Mouse (Mus musculus) embryonic facial prominence, embryonic 14.5 days (tissue): ENCODE results near the gene Lgsn. TPM values are rescaled to one million over a fixed set of nuclear protein-coding genes. Genes with fewer than 3 reads are reported as not detected.

Source experiments
- ATAC-seq: fragments of 200-750 bp; cut with Nextera tagmentation; 2 replicates; pipeline ENCODE4 v1.8.0; 2017; ENCODE audit warnings: low read depth, moderate number of reproducible peaks, moderate TSS enrichment
- DNase-seq: peaks from one replicate; pipeline ENCODE4 v3.0.0-alpha.2; 2015; ENCODE audit warnings: low spot score
- H3K27ac ChIP-seq: fragments of 300-500 bp; sonication (generic); replicated peaks from 2 replicates; pipeline ENCODE4 v1.5.1; 2014; ENCODE audit warnings: low read depth, mild to moderate bottlenecking, low read length, moderate library complexity
- H3K27me3 ChIP-seq: fragments of 300-500 bp; sonication (generic); replicated peaks from 2 replicates; pipeline ENCODE4 v1.6.1; 2014; ENCODE audit warnings: low read length; ENCODE audit not compliant: control insufficient read depth, insufficient read depth
- H3K36me3 ChIP-seq: fragments of 300-500 bp; sonication (generic); 2 replicates; pipeline ENCODE4 v1.6.1; 2014; ENCODE audit warnings: low read length, mixed read lengths; ENCODE audit not compliant: control insufficient read depth, insufficient read depth
- H3K4me1 ChIP-seq: fragments of 300-500 bp; sonication (generic); 2 replicates; pipeline ENCODE4 v1.6.1; 2014; ENCODE audit warnings: antibody characterized with exemption, low read length; ENCODE audit not compliant: control insufficient read depth, insufficient read depth
- H3K4me2 ChIP-seq: fragments of 300-500 bp; sonication (generic); 2 replicates; pipeline ENCODE4 v1.6.1; 2014; ENCODE audit warnings: low read depth, mild to moderate bottlenecking, low read length, moderate library complexity, mixed read lengths
- H3K4me3 ChIP-seq: fragments of 300-500 bp; sonication (generic); 2 replicates; pipeline ENCODE4 v1.5.1; 2014; ENCODE audit warnings: low read depth, mild to moderate bottlenecking, low read length
- H3K9ac ChIP-seq: fragments of 300-500 bp; sonication (generic); 2 replicates; pipeline ENCODE4 v1.6.1; 2014; ENCODE audit warnings: low read depth, mild to moderate bottlenecking, low read length, moderate library complexity, mixed read lengths
- H3K9me3 ChIP-seq: fragments of 300-500 bp; sonication (generic); 2 replicates; pipeline ENCODE4 v1.6.1; 2016; ENCODE audit warnings: low read length; ENCODE audit not compliant: control insufficient read depth
- WGBS: fragments of 180-500 bp; shearing (Covaris S2); extraction: QIAGEN DNeasy Blood & Tissue Kit; methylation state at CpG from one replicate; pipeline ENCODE4 v1.1.7; 2014; 5-methylcytosine and 5-hydroxymethylcytosine counted together
- polyA plus RNA-seq: library from polyadenylated mRNA; unstranded; fragments of >200 nt; fragmentation: Nextera tagmentation; extraction: Ambion mirVana; gene quantifications from 2 replicates; pipeline ENCODE4 v1.2.1, GENCODE M21; 2014

The Lgsn gene
- polyA plus RNA-seq, result not detected in 2 replicates

- H3K4me1 ChIP-seq, result no peaks in the 10 kb centered on the region
- no peak within 1 kb of the TSS for H3K4me3 ChIP-seq
- no peaks in the 10 kb centered on the region for H3K27me3 ChIP-seq
- H3K36me3 ChIP-seq, result no peaks in the 10 kb centered on the region
- 78% methylated on average over 5 of the region's 5 CpGs for WGBS
- H3K27ac ChIP-seq, result no peak within 1 kb of the TSS
- no peak for DNase-seq
- no peaks in the 10 kb centered on the region for H3K9me3 ChIP-seq
- no peak within 1 kb of the TSS for H3K4me2 ChIP-seq
- no peak for ATAC-seq
- H3K9ac ChIP-seq, result no peak within 1 kb of the TSS
Measured at GRCm38 (mm10) chr1:31176101-31176500, at the start of gene Lgsn. Lgsn (plus strand) TSS chr1:31176401.

GRCm38 (mm10) chr1:31138387-31138786 lies 37.8 kb upstream of the Lgsn start:
- 74% methylated on average over 3 of the region's 3 CpGs for WGBS
- Histone ChIP-seq H3K4me1 (0 out of 2 replicates have a peak, but pooled peaks cover 3% of the 10 kb centered on the region), H3K4me2 (no peak overlapping the region), H3K9me3 (no peaks in the 10 kb centered on the region), H3K9ac (no peak overlapping the region), H3K27ac (no peak overlapping the region), H3K27me3 (no peaks in the 10 kb centered on the region), H3K4me3 (no peak overlapping the region), H3K36me3 (no peaks in the 10 kb centered on the region)
- DNase-seq, result no peak
- no peak for ATAC-seq

DNA sequence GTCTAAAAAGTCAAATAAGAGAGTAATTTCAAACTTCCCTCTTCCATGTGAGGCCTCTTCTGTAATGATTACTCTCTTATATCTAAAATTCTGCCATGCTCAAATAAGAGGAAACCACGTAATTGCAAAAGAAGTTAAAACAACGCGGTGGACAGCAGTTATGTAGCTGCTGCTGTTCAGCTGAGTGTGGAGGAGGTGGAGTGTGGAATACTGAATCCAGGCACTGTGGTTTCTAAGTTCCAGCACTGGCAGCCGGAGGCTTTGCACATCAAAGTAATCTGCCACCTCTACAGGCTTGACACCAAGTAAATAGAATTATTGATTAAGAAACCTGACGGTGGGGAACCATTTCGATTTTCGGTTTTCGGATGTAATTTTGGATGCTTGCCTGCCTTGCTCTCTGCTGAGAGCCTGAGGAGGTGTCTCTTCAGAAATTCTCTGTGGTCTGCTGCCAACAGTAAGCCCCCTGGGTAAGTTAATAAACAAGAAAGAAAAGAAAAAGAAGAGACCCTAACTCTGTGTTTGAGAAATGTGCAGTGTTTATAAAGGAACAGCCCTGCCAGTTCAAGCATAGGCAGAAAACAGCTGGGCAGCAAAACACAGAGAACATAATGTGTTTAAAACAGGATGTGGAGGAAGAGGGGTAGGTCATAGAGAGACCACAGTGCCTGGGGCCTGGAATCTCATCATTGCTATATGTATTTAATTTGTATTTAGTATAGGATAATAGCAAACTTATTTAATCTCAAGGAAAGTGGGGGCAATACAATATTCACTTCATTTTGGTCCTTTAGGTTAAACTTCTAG lies 33.7 kb upstream of the Lgsn start:
- Histone ChIP-seq H3K4me1 (0 out of 2 replicates have a peak, but pooled peaks cover 3% of the 10 kb centered on the region), H3K27ac (peak overlapping the region; percentile 15; the same call in 1 of the 2 replicates), H3K9me3 (no peaks in the 10 kb centered on the region), H3K9ac (0 out of 2 replicates have a peak overlapping the region, but pooled peaks have one; percentile 30), H3K4me2 (0 out of 2 replicates have a peak overlapping the region, but pooled peaks have one; percentile 7), H3K27me3 (no peaks in the 10 kb centered on the region), H3K36me3 (no peaks in the 10 kb centered on the region), H3K4me3 (no peak overlapping the region)
- DNase-seq (peak; percentile 31), ATAC-seq (no peak)
- 25% methylated on average over 8 of the region's 8 CpGs for WGBS

DNA sequence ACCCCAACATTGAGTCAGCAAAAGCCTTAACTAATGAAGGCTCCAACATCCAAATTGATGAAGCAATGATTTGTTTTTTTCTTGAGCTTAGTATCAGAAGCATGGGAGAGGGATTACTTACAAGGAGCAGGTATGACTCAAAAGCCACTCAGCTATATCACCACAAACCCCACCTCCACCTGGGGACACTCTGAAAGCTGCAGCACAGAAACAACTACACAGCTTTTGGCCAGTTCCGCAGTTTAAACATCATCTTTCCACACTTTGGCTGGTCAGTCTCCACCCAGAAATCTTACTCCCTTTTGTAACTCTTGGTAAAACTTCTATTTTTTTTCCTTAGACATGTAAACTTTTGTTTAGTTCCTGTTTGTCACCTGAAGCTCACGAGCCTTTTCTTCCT lies 32.6 kb upstream of the Lgsn start:
- no peak overlapping the region for H3K27ac ChIP-seq
- no peak for DNase-seq
- H3K9me3 ChIP-seq, result no peaks in the 10 kb centered on the region
- 74% methylated on average over 2 of the region's 2 CpGs for WGBS
- no peaks in the 10 kb centered on the region for H3K27me3 ChIP-seq
- ATAC-seq, result no peak
- H3K4me1 ChIP-seq, result 0 out of 2 replicates have a peak, but pooled peaks cover 3% of the 10 kb centered on the region
- H3K36me3 ChIP-seq, result no peaks in the 10 kb centered on the region
- no peak overlapping the region for H3K9ac ChIP-seq
- H3K4me2 ChIP-seq, result no peak overlapping the region
- H3K4me3 ChIP-seq, result no peak overlapping the region

GRCm38 (mm10) chr1:31149671-31150070 lies 26.5 kb upstream of the Lgsn start:
- no peak overlapping the region for H3K4me2 ChIP-seq
- 19% methylated on average over 6 of the region's 6 CpGs for whole genome bisulfite sequencing
- no peaks in the 10 kb centered on the region for H3K9me3 ChIP-seq
- H3K27ac ChIP-seq, result no peak overlapping the region
- ATAC-seq, result peak; percentile 41; the same call in 1 of the 2 replicates
- H3K27me3 ChIP-seq, result no peaks in the 10 kb centered on the region
- peaks cover 7% of the 10 kb centered on the region for H3K4me1 ChIP-seq
- no peaks in the 10 kb centered on the region for H3K36me3 ChIP-seq
- no peak overlapping the region for H3K9ac ChIP-seq
- no peak overlapping the region for H3K4me3 ChIP-seq
- peak; percentile 53 for DNase-seq

DNA sequence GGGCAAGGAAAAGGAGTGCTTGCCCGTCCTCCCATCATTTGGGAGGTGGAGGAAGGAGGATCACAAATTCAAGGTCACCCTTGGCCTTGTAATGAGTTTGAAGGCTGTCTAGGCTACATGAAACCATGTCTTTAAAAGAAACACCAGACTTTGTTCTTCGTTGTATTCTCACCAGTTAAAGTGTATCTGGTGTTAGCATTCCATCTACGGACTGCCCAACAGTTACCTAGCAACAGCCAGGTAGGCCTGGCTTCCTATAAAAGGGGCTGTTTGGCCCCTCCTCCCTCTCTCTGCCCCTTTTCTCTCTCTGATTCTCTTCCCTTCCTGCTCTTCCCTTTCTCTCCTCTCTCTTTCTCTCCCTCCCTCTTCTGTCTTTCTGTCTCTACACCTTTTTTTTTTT lies 25.7 kb upstream of the Lgsn start:
- no peak for DNase-seq
- H3K9ac ChIP-seq, result no peak overlapping the region
- H3K9me3 ChIP-seq, result no peaks in the 10 kb centered on the region
- H3K27me3 ChIP-seq, result no peaks in the 10 kb centered on the region
- no peak overlapping the region for H3K27ac ChIP-seq
- 61% methylated on average over 3 of the region's 3 CpGs for WGBS
- H3K36me3 ChIP-seq, result no peaks in the 10 kb centered on the region
- H3K4me2 ChIP-seq, result no peak overlapping the region
- no peak for ATAC-seq
- no peak overlapping the region for H3K4me3 ChIP-seq
- H3K4me1 ChIP-seq, result peaks cover 7% of the 10 kb centered on the region

DNA sequence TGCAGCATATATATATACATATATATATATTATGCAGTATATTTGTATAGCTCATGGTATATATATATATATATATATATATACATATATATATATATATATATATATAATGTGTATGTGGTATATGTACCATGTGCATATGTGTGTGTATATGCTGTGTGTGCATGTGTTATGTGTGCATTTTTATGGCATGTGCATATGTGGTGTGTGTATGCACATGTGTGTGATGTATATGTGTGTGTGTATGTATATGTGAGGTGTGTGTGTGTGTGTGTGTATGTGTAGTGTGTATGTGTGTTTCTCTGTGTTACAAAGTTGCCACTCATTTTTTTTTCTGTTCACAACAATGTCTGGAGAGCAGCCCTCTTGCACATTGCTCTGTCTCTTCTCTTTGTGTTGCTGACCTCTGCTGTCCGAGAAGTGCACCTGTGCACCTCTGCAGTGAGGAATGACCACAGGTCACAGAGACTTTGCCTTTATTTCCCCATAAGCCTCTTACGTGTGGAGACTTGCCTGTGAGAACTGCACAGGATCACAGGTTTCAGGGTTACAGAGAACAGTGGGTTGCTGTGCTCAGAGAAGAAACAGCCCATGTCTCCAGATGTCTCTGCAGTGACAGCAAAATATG lies 23.3 kb upstream of the Lgsn start:
- peaks cover 7% of the 10 kb centered on the region for H3K4me1 ChIP-seq
- DNase-seq (no peak), ATAC-seq (no peak)
- no peak overlapping the region for H3K4me3 ChIP-seq
- no peak overlapping the region for H3K9ac ChIP-seq
- no peak overlapping the region for H3K4me2 ChIP-seq
- H3K9me3 ChIP-seq, result no peaks in the 10 kb centered on the region
- no peak overlapping the region for H3K27ac ChIP-seq
- no peaks in the 10 kb centered on the region for H3K36me3 ChIP-seq
- H3K27me3 ChIP-seq, result no peaks in the 10 kb centered on the region
- WGBS, result 57% methylated on average over 2 of the region's 2 CpGs

DNA sequence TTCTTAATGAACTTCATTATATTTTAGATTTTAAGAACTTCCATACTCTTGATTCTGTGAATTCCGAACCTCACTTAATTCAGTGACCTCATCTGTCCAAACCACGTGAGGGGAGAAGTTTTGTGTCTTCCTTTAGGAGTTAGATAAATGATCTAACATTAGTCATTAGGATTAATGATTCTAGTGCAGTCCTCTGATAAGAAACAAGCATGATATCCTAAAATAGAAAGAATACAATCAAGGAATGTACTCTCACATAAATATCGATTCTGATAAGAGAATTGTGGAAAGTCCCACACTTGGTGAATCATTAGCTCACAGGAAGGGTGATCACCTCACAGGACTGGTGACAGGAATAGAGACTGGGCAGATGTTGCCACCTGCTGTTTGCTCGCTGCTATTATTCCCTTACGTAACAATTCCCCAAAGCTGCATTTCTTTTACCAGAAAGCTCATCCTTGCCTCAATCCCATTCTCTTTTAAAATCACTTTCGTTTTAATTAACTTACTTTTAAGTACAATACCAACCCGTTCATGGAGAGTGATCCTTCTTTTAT lies 22.3 kb upstream of the Lgsn start:
- DNase-seq, result peak; percentile 73

More for the DNA sequence above, 22.3 kb upstream of the Lgsn start:
- Histone ChIP-seq H3K4me2 (no peak overlapping the region), H3K4me1 (peaks cover 7% of the 10 kb centered on the region), H3K9ac (no peak overlapping the region), H3K9me3 (no peaks in the 10 kb centered on the region), H3K27ac (no peak overlapping the region), H3K27me3 (no peaks in the 10 kb centered on the region), H3K36me3 (no peaks in the 10 kb centered on the region), H3K4me3 (no peak overlapping the region)
- 21% methylated on average over 7 of the region's 7 CpGs for WGBS
- peak; percentile 78; the same call in 1 of the 2 replicates for ATAC-seq
